Mouse (Mus musculus) embryo, embryonic 10 days (tissue): ENCODE results near the gene Rac3.

Source experiments
- DNase-seq: peaks from one replicate; pipeline ENCODE4 v3.0.0-alpha.2; 2015; ENCODE audit warnings: low spot score

The Rac3 gene

GRCm38 (mm10) chr11:120706120-120706519 is 15.2 kb upstream of the Rac3 start:
- DNase-seq: no peak

- DNase-seq: peak; percentile 73
Observed at GRCm38 (mm10) chr11:120707225-120707624, 14.0 kb upstream of the Rac3 start.

GRCm38 (mm10) chr11:120707969-120708368 is 13.3 kb upstream of the Rac3 start:
- no peak for DNase-seq

- DNase-seq: no peak
Observed at GRCm38 (mm10) chr11:120709551-120709950, 11.7 kb upstream of the Rac3 start.

GRCm38 (mm10) chr11:120710672-120711071 is 10.6 kb upstream of the Rac3 start:
- DNase-seq: peak; percentile 53

- no peak for DNase-seq
Observed at GRCm38 (mm10) chr11:120711980-120712604, 9.2 kb upstream of the Rac3 start.

GRCm38 (mm10) chr11:120712771-120713568 is 8.3 kb upstream of the Rac3 start:
- DNase-seq: peak; percentile 64

- DNase-seq: peak; percentile 100
Observed at GRCm38 (mm10) chr11:120713580-120714518, 7.4 kb upstream of the Rac3 start, which contains the start of the genes Cenpx and Lrrc45. Cenpx (minus strand) TSS chr11:120713738. Lrrc45 (plus strand) TSS chr11:120713925.

- DNase-seq: no peak
Observed at GRCm38 (mm10) chr11:120714546-120714945, 6.7 kb upstream of the Rac3 start.

- DNase-seq: no peak
Observed at GRCm38 (mm10) chr11:120715131-120715530, 6.1 kb upstream of the Rac3 start.

- DNase-seq: no peak
Observed at GRCm38 (mm10) chr11:120719242-120719641, 2.0 kb upstream of the Rac3 start.

- DNase-seq: no peak
Observed at GRCm38 (mm10) chr11:120719841-120720376, 1.4 kb upstream of the Rac3 start.

- peak; percentile 92 for DNase-seq
Observed at GRCm38 (mm10) chr11:120720450-120720849, 820 bp upstream of the Rac3 start.

GRCm38 (mm10) chr11:120722067-120722630 is 879 bp downstream of the Rac3 start:
- no peak for DNase-seq

GRCm38 (mm10) chr11:120722761-120723382 is 1.6 kb downstream of the Rac3 start:
- DNase-seq: no peak

- no peak for DNase-seq
Observed at GRCm38 (mm10) chr11:120723509-120723908, 2.2 kb downstream of the Rac3 start.

- no peak for DNase-seq
Observed at GRCm38 (mm10) chr11:120726243-120727168, 5.2 kb downstream of the Rac3 start.

- DNase-seq: peak; percentile 96
Observed at GRCm38 (mm10) chr11:120727169-120727527, 5.9 kb downstream of the Rac3 start, which contains the start of gene Dcxr. Dcxr (minus strand) TSS chr11:120727281.

GRCm38 (mm10) chr11:120727564-120727963 is 6.3 kb downstream of the Rac3 start:
- no peak for DNase-seq
